34 mouse cellular contexts compared by ENCODE assay signal in the genomic region with DNA sequence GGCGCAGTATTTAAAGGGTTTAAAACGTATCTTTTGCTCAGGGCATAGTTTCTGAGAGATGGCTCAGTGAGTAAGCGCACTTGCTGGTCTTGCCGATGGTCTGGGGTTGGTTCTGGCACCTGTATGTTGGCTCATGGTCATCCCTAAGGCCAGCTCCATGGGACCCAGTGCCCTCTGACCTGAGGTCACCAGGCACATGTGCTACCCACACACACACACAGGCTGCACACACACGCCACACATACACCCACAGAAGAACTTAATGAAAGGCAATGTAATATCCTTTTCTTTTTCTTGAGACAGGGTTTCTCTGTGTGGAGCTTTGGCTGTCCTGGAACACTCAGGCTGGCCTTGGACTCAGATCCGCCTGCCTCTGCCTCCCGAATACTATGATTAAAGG.
"Had no signal": no experiment of that assay in that cellular context is flagged by ENCODE, and none has a peak within 500 bp of the region (broad histone marks: within the 10 kb centered on the region; RNA-seq: fewer than 3 reads in every experiment).

No protein-coding gene starts in this region.

- H3K4me3 ChIP-seq: heart, embryonic 10.5 days; heart, embryonic 12.5 days; heart, embryonic 13.5 days; heart, embryonic 15.5 days; hindbrain, embryonic 10.5 days; hindbrain, embryonic 12.5 days; hindbrain, embryonic 13.5 days; hindbrain, embryonic 15.5 days; intestine, embryonic 15.5 days; kidney, embryonic 15.5 days; layer of hippocampus, adult 2 months had no signal

- H3K27ac ChIP-seq: heart, embryonic 10.5 days; heart, embryonic 13.5 days; heart, embryonic 15.5 days; hindbrain, embryonic 10.5 days; hindbrain, embryonic 12.5 days; hindbrain, embryonic 13.5 days; hindbrain, embryonic 14.5 days; hindbrain, embryonic 15.5 days; hindbrain, postnatal 0 days; intestine, embryonic 15.5 days; kidney, embryonic 15.5 days; kidney, postnatal 0 days; layer of hippocampus, adult 2 months had no signal

- H3K9ac ChIP-seq: heart, embryonic 12.5 days; heart, embryonic 13.5 days; heart, embryonic 15.5 days; hindbrain, embryonic 12.5 days; hindbrain, embryonic 13.5 days; hindbrain, embryonic 14.5 days; hindbrain, embryonic 15.5 days; intestine, embryonic 15.5 days; kidney, embryonic 15.5 days had no signal

- DNase-seq: heart, postnatal 10 days; heart, postnatal 14 days; heart, postnatal 36 days; heart, postnatal 4 days; kidney, adult 11 months; kidney, adult 18-20 months; kidney, adult 8-10 months; kidney, adult 9 months; kidney, postnatal 10 days; kidney, postnatal 14 days; kidney, postnatal 25 days; kidney, postnatal 36 days; kidney, postnatal 4 days; layer of hippocampus, adult 9-11 months; layer of hippocampus, postnatal 36 days had no signal

- H3K27me3 ChIP-seq: heart, embryonic 12.5 days; heart, embryonic 13.5 days; heart, embryonic 15.5 days; hindbrain, embryonic 12.5 days; hindbrain, embryonic 13.5 days; hindbrain, embryonic 15.5 days; intestine, embryonic 15.5 days; kidney, embryonic 15.5 days had no signal

- H3K4me1 ChIP-seq: heart, embryonic 10.5 days; heart, embryonic 12.5 days; heart, embryonic 13.5 days; heart, embryonic 15.5 days; hindbrain, embryonic 10.5 days; hindbrain, embryonic 12.5 days; hindbrain, embryonic 13.5 days; hindbrain, embryonic 15.5 days; intestine, embryonic 15.5 days; kidney, embryonic 15.5 days had no signal

- ATAC-seq: hindbrain, embryonic 16.5 days; hindbrain, postnatal 0 days; inflammation-experienced regulatory T-cells, adult 6 months; intestine, embryonic 15.5 days; intestine, embryonic 16.5 days; intestine, postnatal 0 days had no signal

- H3K4me2 ChIP-seq: heart, embryonic 11.5 days; heart, embryonic 12.5 days; heart, embryonic 13.5 days; heart, embryonic 15.5 days; hindbrain, embryonic 12.5 days; hindbrain, embryonic 13.5 days; hindbrain, embryonic 14.5 days; hindbrain, embryonic 15.5 days; intestine, embryonic 15.5 days; kidney, embryonic 15.5 days had no signal

- H3K9me3 ChIP-seq: heart, embryonic 10.5 days; heart, embryonic 12.5 days; heart, embryonic 13.5 days; heart, embryonic 15.5 days; hindbrain, embryonic 10.5 days; hindbrain, embryonic 12.5 days; hindbrain, embryonic 13.5 days; hindbrain, embryonic 15.5 days; intestine, embryonic 15.5 days; kidney, embryonic 15.5 days had no signal
